ENCODE assay signal across 8 mouse cellular contexts in the genomic region with DNA sequence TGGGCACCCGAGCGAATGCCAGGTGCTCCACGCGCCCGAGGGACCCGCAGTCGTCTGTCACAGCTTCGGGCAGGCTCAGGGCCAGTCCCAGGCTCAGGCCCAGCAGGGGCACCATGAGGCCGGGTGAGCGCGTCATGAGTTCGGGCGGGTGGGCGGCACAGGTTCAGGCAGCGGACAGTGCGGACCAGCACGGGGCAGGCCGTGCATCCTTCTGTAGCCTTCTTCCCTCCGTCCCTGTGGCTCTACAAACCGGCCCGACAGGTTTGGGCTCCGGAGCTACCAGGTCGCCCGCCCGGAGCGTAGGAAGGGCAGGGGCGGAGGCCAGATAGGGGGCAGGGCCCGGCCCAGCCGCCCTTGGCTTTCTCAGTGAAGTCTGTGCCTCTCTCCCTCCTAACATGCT. TPM values are rescaled to one million over a fixed set of nuclear protein-coding genes. Genes with fewer than 3 reads are reported as not detected.
DNase-seq lines count a peak whose midpoint lies in the region; ATAC-seq and TF ChIP-seq lines count a peak whose summit lies in the region.

A gene (minus strand): TSS at position 283 of the 400 bp plus-strand sequence.

- TF ChIP-seq EP300 in liver, postnatal 0 days (IDR thresholded peaks at IDR 0.05; ENCODE audit: low read depth) = no peak

- peak within 1 kb of the TSS; percentile 14; the same call in 1 of the 2 replicates for H3K4me2 ChIP-seq in liver, embryonic 12.5 days
- no peak within 1 kb of the TSS for H3K4me2 ChIP-seq in liver, postnatal 0 days (ENCODE audit: low read depth, low read length)
- peak within 1 kb of the TSS; percentile 11 for H3K4me2 ChIP-seq in hindbrain, embryonic 11.5 days (replicated peaks; ENCODE audit: low read depth, low read length)
- H3K4me2 ChIP-seq in limb, embryonic 12.5 days = peak within 1 kb of the TSS; percentile 31
- H3K4me2 ChIP-seq in stomach, embryonic 14.5 days (replicated peaks; ENCODE audit: low read depth, low read length) = peak within 1 kb of the TSS; percentile 33

- H3K4me1 ChIP-seq in liver, embryonic 12.5 days = 0 out of 2 replicates have a peak, but pooled peaks cover 5% of the 10 kb centered on the region
- no peaks in the 10 kb centered on the region for H3K4me1 ChIP-seq in liver, postnatal 0 days (ENCODE audit: insufficient read depth)
- H3K4me1 ChIP-seq in hindbrain, embryonic 11.5 days (replicated peaks; ENCODE audit: control insufficient read depth, insufficient read depth, low read length) = no peaks in the 10 kb centered on the region; the same call in 1 of the 2 replicates
- no peaks in the 10 kb centered on the region for H3K4me1 ChIP-seq in limb, embryonic 12.5 days (replicated peaks)
- no peaks in the 10 kb centered on the region for H3K4me1 ChIP-seq in stomach, embryonic 14.5 days (ENCODE audit: control insufficient read depth, insufficient read depth, low read length)

- no peaks in the 10 kb centered on the region for H3K9me3 ChIP-seq in liver, embryonic 12.5 days (replicated peaks)
- no peaks in the 10 kb centered on the region for H3K9me3 ChIP-seq in liver, postnatal 0 days (ENCODE audit: low read length)
- H3K9me3 ChIP-seq in hindbrain, embryonic 11.5 days (ENCODE audit: control insufficient read depth, low read length) = no peaks in the 10 kb centered on the region
- no peaks in the 10 kb centered on the region for H3K9me3 ChIP-seq in limb, embryonic 12.5 days
- H3K9me3 ChIP-seq in stomach, embryonic 14.5 days (ENCODE audit: control insufficient read depth, low read depth, low read length) = no peaks in the 10 kb centered on the region

- WGBS in liver, embryonic 12.5 days (ENCODE audit: insufficient replicate concordance) = 6% methylated on average over 29 of the region's 29 CpGs
- WGBS in liver, postnatal 0 days (ENCODE audit: insufficient replicate concordance) = 13% methylated on average over 29 of the region's 29 CpGs
- 3% methylated on average over 29 of the region's 29 CpGs for WGBS in hindbrain, embryonic 11.5 days
- WGBS in limb, embryonic 12.5 days = 5% methylated on average over 29 of the region's 29 CpGs
- 4% methylated on average over 29 of the region's 29 CpGs for WGBS in stomach, embryonic 14.5 days

- no peak within 1 kb of the TSS for H3K9ac ChIP-seq in liver, embryonic 12.5 days
- H3K9ac ChIP-seq in liver, postnatal 0 days (replicated peaks) = no peak within 1 kb of the TSS
- no peak within 1 kb of the TSS for H3K9ac ChIP-seq in hindbrain, embryonic 11.5 days (ENCODE audit: low read depth, low read length)
- H3K9ac ChIP-seq in limb, embryonic 12.5 days (replicated peaks) = no peak within 1 kb of the TSS
- H3K9ac ChIP-seq in stomach, embryonic 14.5 days (replicated peaks; ENCODE audit: low read depth, low read length) = 0 out of 2 replicates have a peak within 1 kb of the TSS, but pooled peaks have one; percentile 2

- peaks cover 88% of the 10 kb centered on the region for H3K27me3 ChIP-seq in liver, embryonic 12.5 days (replicated peaks)
- H3K27me3 ChIP-seq in liver, postnatal 0 days (ENCODE audit: insufficient read depth, low read length) = peaks cover 30% of the 10 kb centered on the region
- peaks cover 37% of the 10 kb centered on the region for H3K27me3 ChIP-seq in hindbrain, embryonic 11.5 days (ENCODE audit: control insufficient read depth, insufficient read depth, low read length)
- peaks cover 87% of the 10 kb centered on the region for H3K27me3 ChIP-seq in limb, embryonic 12.5 days
- peaks cover 25% of the 10 kb centered on the region for H3K27me3 ChIP-seq in stomach, embryonic 14.5 days (ENCODE audit: control insufficient read depth, insufficient read depth, low read length)

- no peak within 1 kb of the TSS for H3K4me3 ChIP-seq in liver, embryonic 12.5 days
- H3K4me3 ChIP-seq in liver, postnatal 0 days (ENCODE audit: low read depth, low read length) = no peak within 1 kb of the TSS
- H3K4me3 ChIP-seq in hindbrain, embryonic 11.5 days (ENCODE audit: low read depth, low read length) = peak within 1 kb of the TSS; percentile 23
- H3K4me3 ChIP-seq in limb, embryonic 12.5 days (replicated peaks) = 0 out of 2 replicates have a peak within 1 kb of the TSS, but pooled peaks have one; percentile 19
- peak within 1 kb of the TSS; percentile 23 for H3K4me3 ChIP-seq in stomach, embryonic 14.5 days (ENCODE audit: low read depth, low read length)

- H3K36me3 ChIP-seq in liver, embryonic 12.5 days = no peaks in the 10 kb centered on the region
- no peaks in the 10 kb centered on the region for H3K36me3 ChIP-seq in liver, postnatal 0 days (replicated peaks; ENCODE audit: insufficient read depth, low read length)
- no peaks in the 10 kb centered on the region for H3K36me3 ChIP-seq in hindbrain, embryonic 11.5 days (ENCODE audit: control insufficient read depth, insufficient read depth, low read length)
- H3K36me3 ChIP-seq in limb, embryonic 12.5 days = no peaks in the 10 kb centered on the region
- H3K36me3 ChIP-seq in stomach, embryonic 14.5 days (ENCODE audit: control insufficient read depth, insufficient read depth, low read length) = no peaks in the 10 kb centered on the region

- no peak for ATAC-seq in liver, embryonic 12.5 days
- ATAC-seq in liver, postnatal 0 days = no peak
- no peak for ATAC-seq in hindbrain, embryonic 11.5 days (ENCODE audit: low FRiP score)
- no peak for ATAC-seq in limb, embryonic 12.5 days (ENCODE audit: insufficient number of reproducible peaks, insufficient read depth, low FRiP score, low TSS enrichment, low read depth)
- peak; percentile 89 for ATAC-seq in stomach, embryonic 14.5 days (ENCODE audit: insufficient number of reproducible peaks, insufficient read depth, low FRiP score, low read depth)

- H3K27ac ChIP-seq in liver, embryonic 12.5 days = no peak within 1 kb of the TSS
- H3K27ac ChIP-seq in liver, postnatal 0 days (ENCODE audit: low read depth) = no peak within 1 kb of the TSS
- H3K27ac ChIP-seq in hindbrain, embryonic 11.5 days (ENCODE audit: low read depth, low read length) = no peak within 1 kb of the TSS
- no peak within 1 kb of the TSS for H3K27ac ChIP-seq in limb, embryonic 12.5 days
- peak within 1 kb of the TSS; percentile 48; the same call in 1 of the 2 replicates for H3K27ac ChIP-seq in stomach, embryonic 14.5 days (ENCODE audit: low read length)

- no peak for TF ChIP-seq CTCF in liver, postnatal 0 days (IDR thresholded peaks at IDR 0.05; ENCODE audit: low read depth)

- DNase-seq in liver, postnatal 0 days = no peak
- peak; percentile 26 for DNase-seq in hindbrain, embryonic 11.5 days (ENCODE audit: low spot score)
- no peak for DNase-seq in layer of hippocampus, adult 9-10 months (ENCODE audit: low spot score)
- DNase-seq in frontal cortex, postnatal 14 days (ENCODE audit: low spot score in 2 of 2) = no peak
- DNase-seq in thymus, postnatal 14 days = no peak

RNA-seq across cellular contexts. Expression of the gene that starts here (rescaled TPM):
- not detected in 2 replicates for polyA plus RNA-seq in liver, embryonic 12.5 days (2016; fragmentation: Nextera tagmentation; extraction: Ambion mirVana)
- not detected in 2 replicates for polyA plus RNA-seq in liver, postnatal 0 days (2015; fragmentation: Nextera tagmentation; extraction: Ambion mirVana)
- 0.40 and 0.86 TPM in 2 replicates for polyA plus RNA-seq in hindbrain, embryonic 11.5 days (2014; fragmentation: Nextera tagmentation; extraction: Ambion mirVana)
- polyA plus RNA-seq in limb, embryonic 12.5 days (2016; fragmentation: Nextera tagmentation; extraction: Ambion mirVana) = 1.2 and 1.7 TPM in 2 replicates
- 12.1 and 14.1 TPM in 2 replicates for polyA plus RNA-seq in stomach, embryonic 14.5 days (2014; fragmentation: Nextera tagmentation; extraction: Ambion mirVana)

Comparison
In these comparisons a context has a peak if more than half of its experiments do, and no peak if none do; other contexts are left out.
1. Peak in DNase-seq, H3K4me3 ChIP-seq and H3K4me2 ChIP-seq in hindbrain, embryonic 11.5 days; RNA of the gene not detected or under 1 TPM.
2. H3K4me3 ChIP-seq: peak in limb, embryonic 12.5 days (single experiment) and stomach, embryonic 14.5 days (single experiment); none in liver, embryonic 12.5 days (single experiment) and liver, postnatal 0 days (single experiment).